Mouse (Mus musculus): ENCODE results near the gene Shb. TPM values are rescaled to one million over a fixed set of nuclear protein-coding genes. Genes with fewer than 3 reads are reported as not detected.
A peak's percentile ranks its signal among the peaks of the same experiment; 100 is the strongest.

The Shb gene
- polyA plus RNA-seq, 1 experiment from 2014 or later = 2.9 TPM

- no peak for ATAC-seq (ENCODE audit: insufficient read depth)
- Histone ChIP-seq H3K9ac (no peak overlapping the region), H3K36me3 (replicated peaks) (no peaks in the 10 kb centered on the region), H3K4me2 (no peak overlapping the region), H3K27ac (replicated peaks) (no peak overlapping the region), H3K4me1 (replicated peaks) (peaks cover 80% of the 10 kb centered on the region), H3K4me3 (replicated peaks) (no peak overlapping the region), H3K9me3 (replicated peaks) (no peaks in the 10 kb centered on the region), H3K27me3 (no peaks in the 10 kb centered on the region)
- WGBS (ENCODE audit: insufficient replicate concordance) = 77% methylated on average over 6 of the region's 6 CpGs
These were observed 28.9 kb downstream of the Shb start for GRCm38 (mm10) chr4:45503380-45503779.

- Histone ChIP-seq H3K4me1 (replicated peaks) (peaks cover 75% of the 10 kb centered on the region), H3K4me2 (no peak overlapping the region), H3K9ac (no peak overlapping the region), H3K36me3 (replicated peaks) (no peaks in the 10 kb centered on the region), H3K4me3 (replicated peaks) (no peak overlapping the region), H3K27ac (replicated peaks) (no peak overlapping the region), H3K9me3 (replicated peaks) (no peaks in the 10 kb centered on the region), H3K27me3 (no peaks in the 10 kb centered on the region)
- ATAC-seq (ENCODE audit: insufficient read depth) = no peak
- WGBS (ENCODE audit: insufficient replicate concordance) = 75% methylated on average over 9 of the region's 9 CpGs
These were observed 30.3 kb downstream of the Shb start for GRCm38 (mm10) chr4:45502002-45502401.

- Histone ChIP-seq H3K9me3 (replicated peaks) (no peaks in the 10 kb centered on the region), H3K4me3 (replicated peaks) (no peak overlapping the region), H3K9ac (no peak overlapping the region), H3K27me3 (no peaks in the 10 kb centered on the region), H3K4me2 (no peak overlapping the region), H3K36me3 (replicated peaks) (no peaks in the 10 kb centered on the region), H3K4me1 (replicated peaks) (peaks cover 74% of the 10 kb centered on the region), H3K27ac (replicated peaks) (no peak overlapping the region)
- WGBS (ENCODE audit: insufficient replicate concordance) = 66% methylated on average over 8 of the region's 8 CpGs
- ATAC-seq (ENCODE audit: insufficient read depth) = no peak
These were observed 31.9 kb downstream of the Shb start for GRCm38 (mm10) chr4:45500381-45500780.

GRCm38 (mm10) chr4:45499556-45499955 is 32.7 kb downstream of the Shb start:
- no peak for ATAC-seq (ENCODE audit: insufficient read depth)
- no peaks in the 10 kb centered on the region for H3K27me3 ChIP-seq
- 0 out of 2 replicates have a peak overlapping the region, but pooled peaks have one; percentile 10 for H3K4me2 ChIP-seq
- 67% methylated on average over 10 of the region's 10 CpGs for WGBS (ENCODE audit: insufficient replicate concordance)
- no peaks in the 10 kb centered on the region for H3K9me3 ChIP-seq (replicated peaks)
- no peaks in the 10 kb centered on the region for H3K36me3 ChIP-seq (replicated peaks)
- no peak overlapping the region; the same call in 1 of the 2 replicates for H3K9ac ChIP-seq
- H3K4me1 ChIP-seq (replicated peaks) = peaks cover 79% of the 10 kb centered on the region
- H3K4me3 ChIP-seq (replicated peaks) = no peak overlapping the region
- 0 out of 2 replicates have a peak overlapping the region, but pooled peaks have one; percentile 33 for H3K27ac ChIP-seq (replicated peaks)

- 0 out of 2 replicates have a peak overlapping the region, but pooled peaks have one; percentile 10 for H3K4me2 ChIP-seq
- H3K4me3 ChIP-seq (replicated peaks) = no peak overlapping the region
- 62% methylated on average over 6 of the region's 6 CpGs for WGBS (ENCODE audit: insufficient replicate concordance)
- no peaks in the 10 kb centered on the region for H3K36me3 ChIP-seq (replicated peaks)
- no peak for ATAC-seq (ENCODE audit: insufficient read depth)
- H3K9me3 ChIP-seq (replicated peaks) = no peaks in the 10 kb centered on the region
- H3K27me3 ChIP-seq = no peaks in the 10 kb centered on the region
- H3K4me1 ChIP-seq (replicated peaks) = peaks cover 79% of the 10 kb centered on the region
- H3K9ac ChIP-seq = no peak overlapping the region
- H3K27ac ChIP-seq (replicated peaks) = 0 out of 2 replicates have a peak overlapping the region, but pooled peaks have one; percentile 33
These were observed 33.2 kb downstream of the Shb start for GRCm38 (mm10) chr4:45499081-45499480.

- Histone ChIP-seq H3K27me3 (no peaks in the 10 kb centered on the region), H3K4me3 (replicated peaks) (no peak overlapping the region), H3K27ac (replicated peaks) (no peak overlapping the region), H3K4me2 (no peak overlapping the region), H3K4me1 (replicated peaks) (peaks cover 83% of the 10 kb centered on the region), H3K36me3 (replicated peaks) (no peaks in the 10 kb centered on the region), H3K9me3 (replicated peaks) (no peaks in the 10 kb centered on the region), H3K9ac (no peak overlapping the region)
- no peak for ATAC-seq (ENCODE audit: insufficient read depth)
- WGBS (ENCODE audit: insufficient replicate concordance) = 55% methylated on average over 5 of the region's 5 CpGs
These were observed 33.9 kb downstream of the Shb start for GRCm38 (mm10) chr4:45498345-45498744.

- no peak for ATAC-seq (ENCODE audit: insufficient read depth)
- Histone ChIP-seq H3K36me3 (replicated peaks) (no peaks in the 10 kb centered on the region), H3K4me1 (replicated peaks) (peaks cover 92% of the 10 kb centered on the region), H3K4me2 (no peak overlapping the region), H3K9ac (no peak overlapping the region), H3K9me3 (replicated peaks) (no peaks in the 10 kb centered on the region), H3K27ac (replicated peaks) (no peak overlapping the region), H3K27me3 (no peaks in the 10 kb centered on the region), H3K4me3 (replicated peaks) (no peak overlapping the region)
- WGBS (ENCODE audit: insufficient replicate concordance) = 76% methylated on average over 6 of the region's 6 CpGs
These were observed 35.0 kb downstream of the Shb start for GRCm38 (mm10) chr4:45497282-45497681.

- no peak overlapping the region for H3K4me2 ChIP-seq
- no peak overlapping the region; the same call in 1 of the 2 replicates for H3K27ac ChIP-seq (replicated peaks)
- H3K27me3 ChIP-seq = no peaks in the 10 kb centered on the region
- H3K9me3 ChIP-seq (replicated peaks) = no peaks in the 10 kb centered on the region
- no peak overlapping the region for H3K9ac ChIP-seq
- peaks cover 90% of the 10 kb centered on the region for H3K4me1 ChIP-seq (replicated peaks)
- H3K36me3 ChIP-seq (replicated peaks) = no peaks in the 10 kb centered on the region
- WGBS (ENCODE audit: insufficient replicate concordance) = 67% methylated on average over 8 of the region's 8 CpGs
- ATAC-seq (ENCODE audit: insufficient read depth) = no peak
- H3K4me3 ChIP-seq (replicated peaks) = no peak overlapping the region
These were observed 36.6 kb downstream of the Shb start for GRCm38 (mm10) chr4:45495531-45496201.

- no peak for ATAC-seq (ENCODE audit: insufficient read depth)
- H3K27ac ChIP-seq (replicated peaks) = peak overlapping the region; percentile 71
- peak overlapping the region; percentile 54 for H3K4me2 ChIP-seq
- H3K9me3 ChIP-seq (replicated peaks) = no peaks in the 10 kb centered on the region
- no peak overlapping the region for H3K4me3 ChIP-seq (replicated peaks)
- H3K4me1 ChIP-seq (replicated peaks) = peaks cover 91% of the 10 kb centered on the region
- peak overlapping the region; percentile 15; the same call in 1 of the 2 replicates for H3K9ac ChIP-seq
- H3K36me3 ChIP-seq (replicated peaks) = no peaks in the 10 kb centered on the region
- H3K27me3 ChIP-seq = no peaks in the 10 kb centered on the region
- 41% methylated on average over 6 of the region's 6 CpGs for WGBS (ENCODE audit: insufficient replicate concordance)
These were observed 38.4 kb downstream of the Shb start for GRCm38 (mm10) chr4:45493786-45494400.

- H3K4me3 ChIP-seq (replicated peaks) = no peak overlapping the region; the same call in 1 of the 2 replicates
- H3K27ac ChIP-seq (replicated peaks) = peak overlapping the region; percentile 71
- 11% methylated on average over 7 of the region's 7 CpGs for WGBS (ENCODE audit: insufficient replicate concordance)
- ATAC-seq (ENCODE audit: insufficient read depth) = peak; percentile 74
- no peaks in the 10 kb centered on the region for H3K27me3 ChIP-seq
- H3K4me2 ChIP-seq = peak overlapping the region; percentile 54
- H3K4me1 ChIP-seq (replicated peaks) = peaks cover 91% of the 10 kb centered on the region
- H3K36me3 ChIP-seq (replicated peaks) = no peaks in the 10 kb centered on the region
- H3K9ac ChIP-seq = peak overlapping the region; percentile 7; the same call in 1 of the 2 replicates
- H3K9me3 ChIP-seq (replicated peaks) = no peaks in the 10 kb centered on the region
These were observed 39.2 kb downstream of the Shb start for GRCm38 (mm10) chr4:45493118-45493517.

- no peak for ATAC-seq (ENCODE audit: insufficient read depth)
- Histone ChIP-seq H3K9ac (peak overlapping the region; percentile 7; the same call in 1 of the 2 replicates), H3K9me3 (replicated peaks) (no peaks in the 10 kb centered on the region), H3K27me3 (no peaks in the 10 kb centered on the region), H3K36me3 (replicated peaks) (peaks cover 3% of the 10 kb centered on the region; the same call in 1 of the 2 replicates), H3K4me1 (replicated peaks) (peaks cover 91% of the 10 kb centered on the region), H3K4me3 (replicated peaks) (no peak overlapping the region; the same call in 1 of the 2 replicates), H3K27ac (replicated peaks) (peak overlapping the region; percentile 71), H3K4me2 (peak overlapping the region; percentile 54)
- WGBS (ENCODE audit: insufficient replicate concordance) = 8% methylated on average over 5 of the region's 5 CpGs
These were observed 39.6 kb downstream of the Shb start for GRCm38 (mm10) chr4:45492681-45493081.
